Mouse (Mus musculus): ENCODE measurements at regions not wholly inside any gene's neighbourhood (a gene's known extent, or its start where the extent isn't known, plus 50 kb on each side); places are given as distances from the start of the nearest gene placed in this dataset.

- TF ChIP-seq CTCF (IDR thresholded peaks at IDR 0.05; ENCODE audit: low read depth) (no peak), EP300 (IDR thresholded peaks at IDR 0.05; ENCODE audit: low read depth) (no peak)
These were observed 123.0 kb upstream of the Mocs1 start for GRCm38 (mm10) chr17:49305116-49305515.

All from heart, postnatal 0 days (tissue).